ENCODE assay signal across 12 mouse cellular contexts in the genomic region with DNA sequence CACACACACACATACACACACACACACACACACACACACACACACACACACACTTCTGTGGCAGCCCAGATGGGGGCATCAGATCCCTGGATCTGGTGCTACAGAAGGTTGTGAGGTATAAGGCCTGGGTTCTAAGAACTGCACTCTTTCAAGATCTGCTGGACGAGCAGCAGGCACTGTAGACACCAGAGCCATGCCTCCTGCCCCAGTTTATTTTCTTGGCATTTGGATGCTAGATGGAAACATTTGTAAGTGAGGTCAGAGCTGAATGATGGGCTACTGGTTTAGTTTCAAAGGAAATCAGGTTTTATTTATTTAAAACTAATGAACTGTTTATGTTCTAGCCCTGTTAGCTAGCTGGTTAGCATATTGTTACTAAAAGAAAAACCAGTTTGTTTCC.
"Had no signal": no experiment of that assay in that cellular context is flagged by ENCODE, and none has a peak within 500 bp of the region (broad histone marks: within the 10 kb centered on the region; RNA-seq: fewer than 3 reads in every experiment).

No protein-coding gene starts in this region.

- H3K4me1 ChIP-seq: limb, embryonic 15.5 days; liver, embryonic 12.5 days; midbrain, embryonic 12.5 days had no signal

- H3K9ac ChIP-seq: limb, embryonic 15.5 days; liver, embryonic 12.5 days; midbrain, embryonic 12.5 days had no signal

- H3K36me3 ChIP-seq: limb, embryonic 15.5 days; liver, embryonic 12.5 days; midbrain, embryonic 12.5 days had no signal

- H3K4me3 ChIP-seq: limb, embryonic 15.5 days; liver, embryonic 12.5 days; midbrain, embryonic 12.5 days had no signal

- H3K27ac ChIP-seq: kidney, postnatal 0 days; limb, embryonic 15.5 days; liver, embryonic 12.5 days; midbrain, embryonic 12.5 days had no signal

- ATAC-seq: liver, embryonic 12.5 days; midbrain, embryonic 16.5 days had no signal

- H3K4me2 ChIP-seq: limb, embryonic 15.5 days; liver, embryonic 12.5 days; midbrain, embryonic 12.5 days had no signal

- H3K9me3 ChIP-seq: limb, embryonic 15.5 days; liver, embryonic 12.5 days; midbrain, embryonic 12.5 days had no signal

- H3K27me3 ChIP-seq: limb, embryonic 15.5 days; liver, embryonic 12.5 days; midbrain, embryonic 12.5 days had no signal

- DNase-seq: kidney, adult 11 months; kidney, adult 9 months; kidney, postnatal 36 days; layer of hippocampus, adult 9-11 months; layer of hippocampus, postnatal 36 days; thymus, adult 18-20 months; thymus, postnatal 14 days had no signal
